Mouse (Mus musculus) cerebellum, adult 8-10 months (tissue): ENCODE measurements at regions not wholly inside any gene's neighbourhood (a gene's known extent, or its start where the extent isn't known, plus 50 kb on each side); places are given as distances from the start of the nearest gene placed in this dataset.

Experiments used
- DNase-seq: peaks from one replicate; pipeline ENCODE4 v3.0.0; 2022

DNA sequence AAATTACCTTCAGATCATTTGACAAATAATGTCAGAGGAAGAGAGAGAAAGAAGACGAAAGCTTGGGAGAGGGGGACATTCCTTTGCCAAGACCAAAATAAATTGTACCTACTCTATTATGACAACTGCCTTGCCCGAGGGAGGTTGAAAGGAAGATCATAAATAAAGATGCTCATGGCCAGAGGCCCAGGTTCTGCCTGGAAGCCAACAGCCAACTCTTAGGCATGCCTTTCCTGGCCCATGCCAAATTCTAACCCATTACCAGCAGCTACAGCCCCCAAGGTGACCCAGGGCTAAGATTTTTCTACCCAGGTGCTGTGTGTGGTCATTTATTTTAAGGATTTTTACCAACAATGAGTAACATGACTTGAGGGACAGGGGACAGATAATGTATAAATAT, 54.9 kb downstream of the Cbln1 start:
- no peak for DNase-seq

DNA sequence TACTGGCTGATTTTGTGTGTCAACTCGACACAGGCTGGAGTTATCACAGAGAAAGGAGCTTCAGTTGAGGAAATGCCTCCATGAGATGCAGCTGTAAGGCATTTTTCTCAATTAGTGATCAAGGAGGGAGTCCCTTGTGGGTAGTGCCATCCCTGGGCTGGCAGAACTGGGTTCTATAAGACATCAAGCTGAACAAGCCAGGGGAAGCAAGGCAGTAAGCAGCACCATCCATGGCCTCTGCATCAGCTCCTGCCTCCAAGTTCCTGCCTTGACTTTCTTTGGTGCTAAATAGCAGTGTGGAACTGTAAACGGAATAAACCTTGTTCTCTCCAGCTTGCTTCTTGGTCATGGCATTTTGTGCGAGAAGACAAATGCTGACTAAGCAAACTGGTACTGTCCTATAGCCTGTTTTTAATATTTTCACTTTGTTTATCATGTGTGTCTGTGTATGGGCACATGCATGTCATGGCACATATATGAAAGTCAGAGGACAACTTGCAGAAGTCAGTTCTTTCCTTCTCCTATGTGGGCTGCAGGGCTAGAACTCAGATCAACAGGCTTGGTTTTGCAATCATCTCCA, 57.3 kb downstream of the Cbln1 start:
- no peak for DNase-seq

DNA sequence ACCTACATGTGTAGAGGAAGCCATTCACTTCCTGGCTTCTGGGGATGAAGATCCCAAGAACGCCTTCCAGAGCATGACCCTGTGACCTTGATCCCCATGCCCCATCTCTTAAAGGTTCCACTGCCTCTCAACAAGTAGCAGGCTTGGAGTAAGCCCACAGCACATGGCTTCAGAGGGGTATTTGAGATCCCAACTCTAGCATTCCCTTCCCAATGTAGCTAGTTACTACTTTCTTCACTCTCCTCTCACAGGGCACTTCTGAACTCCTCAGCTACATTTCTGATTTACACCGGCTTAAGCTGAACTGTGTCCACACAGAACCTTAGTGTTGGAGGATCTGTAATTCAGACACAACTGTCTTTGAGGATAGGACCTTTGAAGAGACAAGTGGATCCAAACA, 83.4 kb downstream of the Cbln1 start:
- DNase-seq, result no peak

DNA sequence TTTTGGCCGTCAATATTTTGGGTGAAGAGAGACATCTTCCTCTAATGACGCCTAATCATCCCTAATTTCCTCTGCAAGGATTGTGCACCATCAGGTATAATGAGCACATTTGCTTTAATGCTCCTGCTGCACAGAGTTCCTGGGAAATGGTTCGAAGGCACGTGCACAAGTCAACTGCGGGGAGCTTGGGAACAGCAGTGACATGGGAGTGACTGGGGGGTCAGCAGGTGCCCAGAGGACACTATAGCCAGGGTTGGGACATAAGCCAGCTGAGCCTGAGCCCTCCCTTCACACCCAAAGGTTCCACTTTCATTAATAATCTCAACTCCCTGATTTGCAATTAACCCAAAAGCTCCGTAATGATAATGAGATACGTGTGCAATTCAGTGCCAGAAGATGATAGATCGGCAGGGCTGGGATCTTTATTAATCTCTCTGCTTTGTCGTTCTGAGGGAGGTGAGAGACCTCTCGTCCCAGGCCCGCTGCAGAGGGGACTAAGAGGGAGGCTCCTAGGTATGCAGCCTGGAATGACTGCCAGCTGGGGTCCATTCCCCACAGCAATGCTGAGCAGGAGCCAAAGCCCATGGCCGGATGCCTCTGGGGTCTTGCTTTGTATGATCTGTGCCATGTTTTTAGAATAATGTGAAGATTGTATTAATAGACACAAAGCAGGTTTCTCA, 88.7 kb downstream of the Cbln1 start:
- no peak for DNase-seq

DNA sequence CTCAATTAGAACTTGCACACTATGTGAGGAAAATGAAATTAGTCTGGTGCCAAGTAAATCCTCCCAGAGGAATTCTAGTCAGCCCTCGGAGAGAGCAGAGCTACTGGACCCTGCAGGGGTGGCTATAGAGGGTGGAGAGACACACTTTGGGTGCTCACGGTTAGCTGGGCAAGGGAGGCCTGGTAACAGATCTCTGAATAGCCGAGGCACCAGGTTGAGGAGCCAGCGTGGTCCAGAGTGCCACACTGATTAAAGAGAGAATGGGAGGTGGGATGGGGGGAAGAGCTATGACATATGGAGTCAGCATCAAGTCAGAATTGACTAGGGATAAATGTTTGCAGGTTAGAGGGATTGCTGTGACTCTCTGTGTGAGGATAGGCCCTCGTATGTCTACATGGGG, 90.1 kb downstream of the Cbln1 start:
- DNase-seq, result no peak

DNA sequence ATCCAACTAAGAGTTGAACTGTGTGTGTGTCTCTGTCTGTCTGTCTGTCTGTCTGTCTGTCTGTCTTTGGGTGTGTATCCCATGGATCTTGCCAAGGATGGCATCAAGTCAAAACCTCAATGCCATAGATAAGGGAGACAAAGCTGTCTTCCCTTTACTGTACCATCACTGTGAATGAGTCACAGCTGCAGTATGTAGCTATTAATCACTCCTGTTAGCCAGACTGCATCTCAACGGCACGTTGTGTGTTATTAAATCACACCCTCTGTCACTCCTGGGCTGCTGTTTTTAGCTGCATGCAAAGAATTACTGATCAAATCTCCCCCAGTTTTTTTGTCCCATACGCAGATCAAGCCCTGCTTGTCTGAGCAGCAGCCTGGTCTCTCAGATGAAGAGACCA, 91.6 kb downstream of the Cbln1 start:
- DNase-seq, result no peak

DNA sequence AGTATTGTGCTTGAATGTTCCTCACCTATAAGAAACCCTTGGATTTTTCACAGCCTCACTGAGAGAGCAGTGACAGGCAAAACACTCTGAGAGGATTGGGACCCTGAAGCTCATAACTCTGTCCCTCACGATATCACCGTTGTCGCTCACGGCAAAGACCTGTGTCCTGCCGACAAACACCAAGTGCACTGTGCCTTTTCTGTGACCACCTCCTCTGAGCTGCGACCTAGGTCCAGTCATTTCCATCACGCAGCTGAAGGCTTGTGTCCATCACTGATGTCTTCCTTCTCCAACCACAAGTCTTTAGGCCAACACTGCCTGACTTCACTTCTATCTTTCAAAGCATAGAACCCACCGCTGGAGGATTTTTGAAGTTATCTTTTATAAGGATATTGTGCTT, 93.1 kb downstream of the Cbln1 start:
- no peak for DNase-seq

DNA sequence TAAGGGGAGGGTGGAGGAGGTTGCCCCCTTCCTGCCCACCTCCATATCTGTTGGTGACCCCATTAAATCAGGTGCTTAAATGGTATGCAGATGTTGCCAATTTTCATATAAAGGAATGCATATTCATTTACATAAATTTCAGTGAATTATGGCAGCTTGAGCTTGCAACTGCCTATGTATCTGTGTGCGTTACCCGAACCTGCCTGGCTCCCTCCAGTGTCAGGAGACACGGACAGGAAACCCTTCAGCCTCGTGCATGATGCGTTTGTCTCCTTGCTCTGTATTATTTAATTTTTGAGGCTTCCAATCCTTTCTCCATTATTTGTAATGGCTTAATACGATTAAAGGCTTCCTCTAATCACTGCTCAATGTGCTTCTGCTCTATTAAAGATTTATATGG, 98.4 kb downstream of the Cbln1 start:
- no peak for DNase-seq

DNA sequence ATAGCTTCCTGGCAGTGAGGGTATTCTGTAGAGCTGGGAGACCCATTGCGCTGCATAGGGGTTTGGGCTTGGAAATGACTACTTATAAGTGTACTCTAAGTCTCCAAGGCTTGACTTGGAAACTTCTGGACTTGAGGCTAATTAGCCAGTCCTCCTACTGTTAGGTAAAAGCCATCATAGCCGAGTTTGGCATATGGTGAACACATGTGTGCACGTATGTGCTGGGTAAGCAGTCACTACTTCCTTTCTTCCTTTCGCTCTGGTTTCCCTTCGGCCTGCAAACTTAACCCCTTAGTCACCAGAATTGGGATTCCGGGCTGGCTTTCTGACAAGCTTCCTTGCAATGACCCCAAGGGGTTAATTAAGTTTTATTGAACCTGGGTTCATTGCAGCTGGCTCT, 98.9 kb downstream of the Cbln1 start:
- no peak for DNase-seq

DNA sequence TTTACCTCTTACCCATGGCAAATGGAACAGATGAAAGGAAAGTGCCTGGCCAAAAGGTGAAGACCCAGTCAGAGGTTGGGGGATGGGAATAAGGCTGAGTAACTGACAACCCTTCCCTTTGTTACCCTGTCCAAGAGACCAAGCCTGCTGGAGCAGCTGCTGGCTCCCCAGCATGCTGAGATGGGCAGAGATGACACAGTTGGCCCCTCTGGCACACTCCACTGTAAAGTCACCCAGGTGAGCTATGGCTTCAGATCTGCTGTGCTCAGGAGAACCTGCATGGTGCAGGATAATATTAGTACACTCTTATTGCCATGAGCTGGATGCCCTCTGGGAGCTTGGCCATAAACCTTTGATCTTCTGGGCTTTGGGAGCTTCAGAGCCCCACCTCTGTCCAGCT, 100.3 kb downstream of the Cbln1 start:
- DNase-seq, result peak; percentile 24

DNA sequence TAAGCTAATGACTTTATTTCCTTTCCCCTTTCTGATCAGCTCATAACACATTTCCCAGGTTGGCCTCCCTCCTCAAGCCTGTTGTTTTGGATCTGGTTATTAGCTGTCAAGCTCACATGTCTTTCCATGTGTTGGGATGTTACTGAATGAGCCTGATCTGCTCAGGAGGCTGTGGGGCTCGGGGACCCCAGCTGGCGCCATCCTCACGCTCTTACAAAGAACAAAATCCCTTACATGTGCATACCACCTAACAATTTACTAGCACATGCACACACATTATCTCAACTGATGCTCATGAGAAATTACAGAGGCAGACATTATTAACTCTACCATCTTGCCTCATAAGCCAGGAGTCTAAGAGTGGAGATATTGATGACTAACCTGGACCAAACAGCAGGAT, 102.2 kb downstream of the Cbln1 start:
- no peak for DNase-seq

DNA sequence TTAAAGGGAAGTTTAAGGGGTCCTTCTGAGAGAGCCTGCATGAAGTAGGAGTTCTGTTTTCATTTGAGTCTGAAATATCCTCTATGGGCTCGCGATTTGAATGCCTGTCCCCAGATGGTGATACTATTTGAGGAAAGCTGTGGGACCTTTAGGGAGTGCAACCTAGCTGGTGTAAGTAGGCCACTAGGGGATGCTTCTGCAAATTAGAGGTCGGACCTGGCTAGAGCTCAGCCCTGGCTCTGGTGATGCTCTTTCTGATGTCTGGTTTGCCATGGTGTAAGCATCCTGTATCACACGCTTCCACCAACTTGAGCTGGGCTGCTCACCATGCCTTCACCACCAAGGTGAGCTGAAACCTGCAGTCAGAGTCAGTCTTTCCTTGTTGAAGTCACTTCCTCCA, 121.9 kb downstream of the Cbln1 start:
- peak; percentile 45 for DNase-seq

DNA sequence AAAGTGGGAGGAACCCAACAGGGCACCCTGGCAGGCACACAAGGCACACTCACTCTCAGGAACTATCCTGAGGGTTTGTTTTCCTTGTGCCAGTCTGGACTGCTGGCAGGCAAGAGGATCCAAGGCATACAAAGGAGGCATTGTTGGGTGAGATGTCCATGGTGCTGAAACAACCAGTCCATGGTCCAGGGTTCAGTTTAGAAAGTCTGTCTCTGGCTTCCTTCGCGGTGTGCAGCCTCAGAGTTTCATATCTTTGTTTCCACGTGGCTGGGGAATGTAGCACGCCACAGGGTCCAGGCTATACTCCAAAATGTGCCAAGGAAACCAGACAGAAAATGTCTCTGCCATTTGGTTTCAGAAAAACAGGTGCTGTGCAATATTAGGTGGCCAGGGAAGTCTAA, 122.6 kb downstream of the Cbln1 start:
- DNase-seq, result peak; percentile 75

DNA sequence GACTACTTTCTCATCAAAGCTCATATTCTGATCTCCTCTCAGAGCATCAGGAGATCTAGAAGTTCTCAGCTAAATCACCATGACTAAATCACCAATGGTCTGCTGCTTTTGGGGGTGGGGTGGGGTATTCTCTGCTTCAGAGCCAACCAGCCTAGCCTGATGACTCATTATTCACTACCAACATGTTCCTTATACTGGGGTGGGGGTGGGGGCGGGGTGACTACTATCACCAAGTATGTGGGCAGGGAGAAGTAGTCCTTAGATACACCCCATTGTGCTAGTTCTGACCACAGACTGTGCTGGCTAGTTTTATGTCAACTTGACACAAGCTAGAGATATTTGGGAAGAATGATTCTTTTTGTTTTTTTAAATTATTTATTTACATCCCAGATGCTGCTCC, 143.0 kb downstream of the Cbln1 start:
- DNase-seq, result no peak

DNA sequence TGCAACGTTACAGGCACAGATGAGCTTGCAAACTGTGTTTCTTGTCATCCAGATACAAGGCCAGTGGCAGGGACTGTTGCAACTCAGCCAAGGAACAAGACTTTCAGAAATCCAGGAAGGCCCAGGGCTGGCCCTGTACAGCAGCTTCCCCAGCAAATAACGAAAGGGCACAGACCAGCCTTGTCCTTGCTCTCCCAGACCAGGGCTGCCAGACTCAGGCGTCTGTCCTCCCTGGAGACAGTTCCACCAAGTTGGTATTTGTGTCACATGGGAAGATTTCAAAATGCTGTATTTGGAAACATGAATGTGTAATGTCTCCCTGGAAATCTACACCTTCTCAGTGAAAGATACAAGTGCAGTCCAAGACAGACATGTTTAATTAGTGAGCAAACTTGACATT, 157.8 kb downstream of the Cbln1 start:
- no peak for DNase-seq

DNA sequence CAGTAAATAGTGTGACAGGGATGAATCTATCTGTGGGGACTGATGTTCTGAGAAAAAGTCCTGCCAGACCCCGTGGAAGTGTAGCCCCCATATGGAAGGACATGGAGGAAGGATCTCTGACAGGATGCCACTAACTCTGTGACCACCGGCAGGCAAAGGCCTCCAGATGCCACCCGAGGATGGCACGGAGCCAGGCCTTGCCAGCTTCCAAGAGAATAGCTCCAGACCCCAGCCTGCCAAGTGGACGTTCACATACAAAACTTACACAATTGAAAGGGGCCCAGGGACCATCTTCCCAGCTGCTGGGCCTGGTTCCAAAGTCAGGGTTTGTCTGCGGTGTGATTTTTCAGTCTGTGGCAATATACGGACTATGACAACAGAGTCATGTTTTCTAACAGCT, 161.1 kb downstream of the Cbln1 start:
- no peak for DNase-seq

DNA sequence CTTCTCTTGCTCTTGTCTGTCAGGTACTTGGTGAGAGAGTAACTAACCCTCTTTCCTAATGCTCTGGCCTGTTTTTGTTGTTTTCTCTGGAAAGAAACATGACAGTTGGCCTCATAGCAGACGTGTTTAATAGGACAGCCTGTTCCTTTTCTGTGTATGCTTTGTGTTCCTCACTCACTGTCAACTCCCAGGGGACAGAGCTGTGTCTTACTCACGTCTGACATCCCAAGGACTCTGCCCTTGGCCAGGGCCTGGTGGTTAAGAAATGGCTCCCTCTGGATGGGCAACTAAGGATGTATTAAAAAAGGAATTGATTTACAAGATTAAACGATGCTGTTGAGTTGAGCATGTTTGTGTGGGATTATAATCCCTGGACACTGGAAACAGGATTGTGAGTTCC, 164.1 kb downstream of the Cbln1 start:
- no peak for DNase-seq

DNA sequence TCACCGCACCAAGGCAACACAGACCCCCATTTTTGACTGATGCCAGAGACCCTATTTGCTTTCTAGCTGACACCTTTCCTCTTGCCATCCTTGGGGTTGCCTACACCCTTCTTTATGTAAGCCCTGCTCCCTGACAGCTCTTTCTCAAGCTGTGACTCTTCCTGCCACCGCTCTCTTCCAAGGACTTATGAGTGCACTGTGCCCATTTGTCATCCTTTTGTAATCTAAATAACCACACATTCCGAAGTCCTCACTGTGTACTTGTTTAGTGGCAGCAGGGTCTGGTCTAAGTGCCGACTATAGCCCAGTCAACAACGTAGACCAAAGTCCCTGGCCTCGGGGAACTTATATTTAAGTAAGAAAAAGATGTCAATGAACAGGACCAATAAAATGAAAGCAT, 167.4 kb downstream of the Cbln1 start:
- DNase-seq, result no peak

DNA sequence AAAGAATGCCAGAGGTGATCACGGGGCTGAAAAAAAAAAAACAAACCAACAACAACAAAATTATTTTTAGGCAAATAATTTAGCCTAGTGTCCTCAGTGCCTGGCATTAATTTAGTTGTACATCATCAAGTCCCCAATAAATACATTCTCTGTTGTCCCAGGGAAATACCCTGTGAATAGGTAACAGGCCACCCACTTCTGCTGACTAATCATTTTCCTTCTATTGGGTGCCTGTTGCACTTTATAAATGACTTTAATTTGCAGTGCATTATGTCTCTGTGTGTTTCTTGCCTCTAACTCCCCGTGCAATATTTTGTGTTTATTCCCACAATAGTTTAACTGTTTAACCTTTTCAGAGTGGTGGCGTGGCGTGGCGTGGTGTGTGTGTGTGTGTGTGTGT, 168.9 kb downstream of the Cbln1 start:
- DNase-seq, result no peak

DNA sequence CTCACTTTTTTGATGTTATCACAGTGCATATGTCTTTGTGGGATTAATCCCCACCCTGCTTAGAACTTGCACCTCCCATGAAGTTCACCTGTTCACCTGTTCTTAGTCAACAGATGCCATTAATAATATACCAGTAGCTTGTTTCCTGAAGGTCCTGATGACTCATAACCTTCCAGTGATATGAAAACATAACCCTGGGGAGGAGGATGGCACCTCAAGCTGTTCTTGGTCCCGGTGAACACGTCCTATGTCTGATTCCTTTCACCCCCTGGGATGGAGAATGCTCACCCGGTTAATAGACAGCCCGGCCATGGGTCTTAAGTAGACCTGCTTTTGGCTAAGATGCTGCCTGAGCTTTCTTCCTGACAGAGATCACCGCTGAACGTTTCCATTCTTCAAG, 174.6 kb downstream of the Cbln1 start:
- no peak for DNase-seq

DNA sequence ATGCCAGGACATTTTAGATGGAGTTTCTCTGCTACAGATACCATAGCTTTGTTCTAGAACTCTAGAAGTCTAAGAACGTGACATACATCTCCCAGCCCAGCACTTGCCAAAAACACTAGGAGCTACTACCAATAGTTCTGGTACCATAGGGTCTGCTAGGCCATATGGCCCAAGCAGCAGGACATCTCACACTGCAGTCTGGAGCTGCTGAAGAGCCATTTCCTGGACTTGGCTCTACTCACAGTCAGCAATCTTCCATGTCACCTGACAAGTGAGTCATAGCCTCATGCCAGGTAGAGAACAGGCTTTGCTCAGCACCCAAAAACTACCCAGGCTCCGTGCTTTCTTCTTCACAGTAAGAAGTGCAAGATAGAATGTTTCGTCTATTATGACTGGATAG, 175.1 kb downstream of the Cbln1 start:
- DNase-seq, result peak; percentile 90

DNA sequence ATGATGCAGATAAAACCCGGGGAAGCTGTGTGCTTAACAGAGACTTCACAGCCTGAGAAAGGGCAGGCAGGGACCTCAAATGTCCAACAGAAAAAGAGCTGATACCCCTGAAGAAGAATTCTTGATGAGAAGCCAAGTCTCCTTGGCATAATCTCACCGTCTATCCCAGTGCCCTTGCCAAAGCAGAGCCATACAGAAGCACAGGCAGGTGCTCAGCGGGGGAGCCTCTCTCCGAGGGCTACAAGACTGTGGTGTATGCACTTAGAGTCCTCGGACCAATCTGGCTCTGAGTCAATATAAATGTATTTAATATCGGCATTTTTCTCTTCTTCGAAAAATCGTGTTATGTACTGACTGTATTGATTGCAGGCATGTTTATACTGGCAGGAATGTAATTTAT, 186.3 kb downstream of the Cbln1 start:
- peak; percentile 66 for DNase-seq

DNA sequence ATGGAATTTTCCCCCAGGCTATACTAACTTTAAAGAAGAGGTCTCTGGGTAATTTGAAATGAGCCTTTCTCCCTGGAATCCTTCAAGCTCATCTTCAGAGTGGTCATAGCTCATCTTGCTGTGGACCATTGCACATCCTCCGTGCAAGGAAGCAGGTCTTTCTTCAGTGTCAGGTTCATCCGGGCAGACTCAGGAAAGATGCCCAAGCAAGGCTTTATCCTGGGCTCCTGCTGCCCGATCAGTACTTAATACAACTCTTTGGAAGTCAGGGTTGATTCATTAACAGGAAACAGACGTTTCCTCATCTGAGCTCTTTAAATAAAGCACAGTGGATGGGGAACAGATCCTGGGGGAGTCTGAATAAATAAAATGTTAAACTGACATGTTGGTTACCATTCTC, 188.1 kb downstream of the Cbln1 start:
- no peak for DNase-seq

DNA sequence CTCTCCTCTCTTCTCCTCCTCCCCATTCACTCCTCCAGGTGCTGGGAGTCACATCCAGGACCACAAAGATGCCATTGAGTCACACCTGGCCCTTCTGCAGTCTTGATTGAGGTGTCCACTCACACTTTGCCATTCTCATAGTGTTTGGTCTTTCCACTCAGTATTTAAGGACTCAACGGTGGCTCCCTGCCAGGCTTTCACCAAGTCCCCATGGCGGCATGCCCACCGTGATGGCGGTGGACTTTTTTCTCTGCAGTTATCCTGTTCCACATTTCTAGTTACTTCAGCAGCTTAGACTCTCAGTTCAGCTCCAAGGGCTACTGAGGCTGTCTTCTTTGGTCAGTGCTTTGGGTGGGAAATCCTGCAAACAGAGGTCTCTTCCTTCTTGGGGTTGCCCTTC, 189.9 kb downstream of the Cbln1 start:
- DNase-seq, result no peak

DNA sequence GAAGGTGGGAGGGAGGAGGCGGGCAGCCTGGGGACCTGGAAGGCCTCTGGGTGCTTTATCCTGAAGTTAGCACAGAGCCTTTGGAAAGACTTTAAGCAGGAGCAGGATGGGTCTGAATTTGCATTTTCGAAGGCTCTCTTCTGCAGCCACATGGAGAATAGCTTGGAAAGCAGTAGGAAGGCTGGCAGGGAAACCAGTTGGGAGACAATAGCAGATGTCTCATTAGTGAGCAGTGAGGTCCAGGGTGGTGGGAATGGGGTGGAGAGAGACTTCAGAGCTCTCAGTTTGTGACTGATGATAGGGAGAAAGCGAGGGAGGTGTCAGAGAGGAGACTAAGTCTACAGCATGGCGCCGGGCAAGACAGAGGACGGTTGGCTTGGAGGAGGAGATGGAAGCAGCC, 199.1 kb downstream of the Cbln1 start:
- no peak for DNase-seq
